Mouse (Mus musculus) MEL (cell line): ENCODE measurements around the gene Cpm. TPM values are rescaled to one million over a fixed set of nuclear protein-coding genes. Genes with fewer than 3 reads are reported as not detected.

Experiments used
- DNase-seq: peaks from one replicate; pipeline ENCODE4 v3.0.0; 2011; ENCODE audit warnings: low read depth, low spot score
- H3K27ac ChIP-seq: 2 replicates; pipeline ENCODE4 v1.5.1; 2012; ENCODE audit warnings: low read depth, mild to moderate bottlenecking, control low read depth, low read length, moderate library complexity; ENCODE audit not compliant: control insufficient read depth
- H3K27me3 ChIP-seq, 2 experiments: fragments of 150-350 bp in 1 of 2; sonication (generic) in 1 of 2; 2 replicates each; pipeline ENCODE4 v1.6.1; 2012; ENCODE audit warnings: low read length in 2 of 2, mild to moderate bottlenecking in 2 of 2, improper control_type of control experiment in 1 of 2, moderate library complexity in 1 of 2; ENCODE audit not compliant: insufficient read depth in 2 of 2, control insufficient read depth in 1 of 2
- H3K36me3 ChIP-seq, 2 experiments: 2 replicates each; pipeline ENCODE4 v1.6.1; 2012 to 2014; ENCODE audit warnings: low read length in 2 of 2, improper control_type of control experiment in 1 of 2, inconsistent platforms in 1 of 2, mild to moderate bottlenecking in 1 of 2; ENCODE audit not compliant: insufficient read depth in 2 of 2, control insufficient read depth in 1 of 2
- H3K4me1 ChIP-seq, 2 experiments: fragments of 150-350 bp in 1 of 2; sonication (generic) in 1 of 2; 2 replicates each; pipeline ENCODE4 v1.6.1; 2012; ENCODE audit warnings: low read length in 2 of 2, improper control_type of control experiment in 1 of 2, mild to moderate bottlenecking in 1 of 2; ENCODE audit not compliant: insufficient read depth in 2 of 2, control insufficient read depth in 1 of 2
- H3K4me3 ChIP-seq, 2 experiments: fragments of 150-350 bp in 1 of 2; sonication (generic) in 1 of 2; 2 replicates each; pipeline ENCODE4 v1.5.1; 2012; ENCODE audit warnings: low read depth in 2 of 2, low read length in 2 of 2, mild to moderate bottlenecking in 2 of 2, moderate library complexity in 2 of 2, control low read depth in 1 of 2, improper control_type of control experiment in 1 of 2; ENCODE audit not compliant: control insufficient read depth in 1 of 2, insufficient read depth in 1 of 2
- H3K79me2 ChIP-seq: 2 replicates; pipeline ENCODE4 v1.6.1; 2012; ENCODE audit warnings: mild to moderate bottlenecking, low read length, moderate library complexity; ENCODE audit not compliant: control insufficient read depth, poor library complexity, insufficient read depth
- H3K9ac ChIP-seq: 2 replicates; pipeline ENCODE4 v1.6.1; 2012; ENCODE audit warnings: low read depth, mild to moderate bottlenecking, control low read depth, low read length, moderate library complexity; ENCODE audit not compliant: control insufficient read depth, poor library complexity, severe bottlenecking
- H3K9me3 ChIP-seq: fragments of 150-350 bp; sonication (generic); replicated peaks from 2 replicates; pipeline ENCODE4 v1.6.1; 2012; ENCODE audit warnings: mild to moderate bottlenecking, low read length, improper control_type of control experiment, moderate library complexity; ENCODE audit not compliant: insufficient read depth
- BHLHE40 ChIP-seq: IDR thresholded peaks from 2 replicates; pipeline ENCODE4 v1.6.1; 2012; ENCODE audit warnings: low read depth, mild to moderate bottlenecking, inconsistent platforms, low read length, improper control_type of control experiment, borderline replicate concordance
- ELF1 ChIP-seq: IDR thresholded peaks from 2 replicates; pipeline ENCODE4 v1.6.1; 2014; ENCODE audit warnings: low read depth, mild to moderate bottlenecking, inconsistent platforms, low read length, improper control_type of control experiment, moderate library complexity
- EP300 ChIP-seq, 2 experiments: IDR thresholded peaks; 2 replicates each; pipeline ENCODE4 v1.6.1; 2011; ENCODE audit warnings: improper control_type of control experiment in 2 of 2, low read length in 2 of 2, low read depth in 1 of 2, mild to moderate bottlenecking in 1 of 2
- ETS1 ChIP-seq: IDR thresholded peaks from 2 replicates; pipeline ENCODE4 v1.6.1; 2012; ENCODE audit warnings: low read depth, mild to moderate bottlenecking, inconsistent platforms, low read length, improper control_type of control experiment, moderate library complexity
- MAX ChIP-seq: IDR thresholded peaks from 2 replicates; pipeline ENCODE4 v1.6.1; 2011; ENCODE audit warnings: low read length, improper control_type of control experiment
- MXI1 ChIP-seq: IDR thresholded peaks from 2 replicates; pipeline ENCODE4 v1.6.1; 2011; ENCODE audit warnings: mild to moderate bottlenecking, low read depth, low read length, improper control_type of control experiment
- MYC ChIP-seq: IDR thresholded peaks from 2 replicates; pipeline ENCODE4 v1.6.1; 2011; ENCODE audit warnings: low read depth, mild to moderate bottlenecking, low read length, improper control_type of control experiment, moderate library complexity
- NRF1 ChIP-seq: IDR thresholded peaks from 2 replicates; pipeline ENCODE4 v1.6.1; 2014; ENCODE audit warnings: low read depth, mild to moderate bottlenecking, inconsistent platforms, low read length, improper control_type of control experiment, moderate library complexity; ENCODE audit not compliant: poor library complexity, insufficient read depth, severe bottlenecking
- POLR2A ChIP-seq, 2 experiments: IDR thresholded peaks; 2 replicates each; pipeline ENCODE4 v1.6.1; 2011 to 2012; ENCODE audit warnings: low read length in 2 of 2, mild to moderate bottlenecking in 2 of 2, control low read depth in 1 of 2, improper control_type of control experiment in 1 of 2, low read depth in 1 of 2, moderate library complexity in 1 of 2; ENCODE audit not compliant: control insufficient read depth in 1 of 2, insufficient read depth in 1 of 2, poor library complexity in 1 of 2
- RAD21 ChIP-seq: IDR thresholded peaks from 2 replicates; pipeline ENCODE4 v1.6.1; 2011; ENCODE audit warnings: mild to moderate bottlenecking, low read depth, low read length, improper control_type of control experiment
- TCF12 ChIP-seq: IDR thresholded peaks from 2 replicates; pipeline ENCODE4 v1.6.1; 2014; ENCODE audit warnings: low read depth, mild to moderate bottlenecking, inconsistent platforms, low read length, improper control_type of control experiment, moderate library complexity
- USF1 ChIP-seq: IDR thresholded peaks from 2 replicates; pipeline ENCODE4 v1.6.1; 2014; ENCODE audit warnings: low read depth, mild to moderate bottlenecking, inconsistent platforms, low read length, improper control_type of control experiment, moderate library complexity
- USF2 ChIP-seq, 2 experiments: IDR thresholded peaks; 2 replicates each; pipeline ENCODE4 v1.6.1; 2011 to 2012; ENCODE audit warnings: improper control_type of control experiment in 2 of 2, low read length in 2 of 2, borderline replicate concordance in 1 of 2, inconsistent platforms in 1 of 2, low read depth in 1 of 2, mild to moderate bottlenecking in 1 of 2; ENCODE audit not compliant: insufficient read depth in 1 of 2
- ZC3H11A ChIP-seq: IDR thresholded peaks from 2 replicates; pipeline ENCODE4 v1.6.1; 2012; ENCODE audit warnings: low read depth, mild to moderate bottlenecking, inconsistent platforms, low read length, improper control_type of control experiment
- polyA plus RNA-seq, 2 experiments: library from polyadenylated mRNA; stranded (reverse) in 1 of 2; unstranded in 1 of 2; fragments of >175 nt in 1 of 2; fragments of >200 nt in 1 of 2; gene quantifications; 2 replicates each; pipeline versions ENCODE4 v1.2.1 to v1.2.4; 2012; ENCODE audit warnings: low replicate concordance in 2 of 2, low read depth in 1 of 2; ENCODE audit not compliant: insufficient read length in 2 of 2, insufficient read depth in 1 of 2, missing spikeins in 1 of 2
- total RNA-seq: library from RNA; depleted of rRNA; stranded (reverse); fragments of 300-350 nt; gene quantifications from 2 replicates; pipeline ENCODE4 v1.2.3, GENCODE M21; 2012

Gene Cpm
- total and polyA plus RNA-seq, 3 experiments: 0.04 to 0.40 TPM; not detected in 1

GRCm38 (mm10) chr10:117682858-117683733 lies 53.8 kb downstream of the Cpm start:
- H3K79me2 ChIP-seq: no peaks in the 10 kb centered on the region
- no peaks in the 10 kb centered on the region for H3K27me3 ChIP-seq
- no peak overlapping the region for H3K4me3 ChIP-seq
- DNase-seq: no peak
- H3K36me3 ChIP-seq: peaks cover 0 to 10% of the 10 kb centered on the region in 2 experiments; a peak in 2 of 4 replicates
- no peak overlapping the region for H3K9ac ChIP-seq
- no peak overlapping the region for H3K27ac ChIP-seq
- TF ChIP-seq EP300 (IDR thresholded peaks at IDR 0.05; ENCODE audit: low read depth in 1 of 2, low read length in 2 of 2): no peak
- no peaks in the 10 kb centered on the region for H3K9me3 ChIP-seq
- peaks cover 6 to 9% of the 10 kb centered on the region in 2 experiments for H3K4me1 ChIP-seq

DNA sequence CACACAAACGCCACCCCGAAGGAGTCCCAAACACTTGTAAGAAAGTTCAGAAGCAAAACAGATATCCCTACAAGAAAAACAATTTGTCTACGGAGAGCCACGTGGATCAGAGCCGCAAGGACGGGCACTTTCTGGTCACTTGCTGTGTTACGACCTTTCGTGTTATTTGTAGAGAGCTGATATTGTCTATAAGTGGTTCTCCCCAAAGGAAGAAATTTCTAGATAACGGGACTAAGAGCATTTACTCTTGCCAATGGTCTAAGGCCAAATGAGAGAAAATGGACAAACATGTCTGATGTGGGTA lies 54.4 kb downstream of the Cpm start:
- DNase-seq: no peak
- H3K36me3 ChIP-seq: peaks cover 0 to 4% of the 10 kb centered on the region in 2 experiments; a peak in 2 of 4 replicates
- H3K79me2 ChIP-seq: no peaks in the 10 kb centered on the region
- no peak overlapping the region for H3K9ac ChIP-seq
- no peaks in the 10 kb centered on the region for H3K9me3 ChIP-seq
- H3K4me3 ChIP-seq: no peak overlapping the region
- no peaks in the 10 kb centered on the region for H3K27me3 ChIP-seq
- no peak overlapping the region for H3K27ac ChIP-seq
- H3K4me1 ChIP-seq: peaks cover 3 to 4% of the 10 kb centered on the region in 2 experiments; a peak in 3 of 4 replicates
- no peak for TF ChIP-seq MAX
- TF ChIP-seq ETS1: no peak
- TF ChIP-seq NRF1: no peak
- no peak for TF ChIP-seq TCF12
- TF ChIP-seq ELF1: no peak
- no peak for TF ChIP-seq POLR2A (IDR thresholded peaks at IDR 0.05; ENCODE audit: control insufficient read depth in 1 of 2, insufficient read depth in 1 of 2, low read depth in 1 of 2, low read length in 2 of 2, poor library complexity in 1 of 2)
- TF ChIP-seq MYC: no peak
- no peak for TF ChIP-seq BHLHE40
- no peak for TF ChIP-seq EP300 (IDR thresholded peaks at IDR 0.05; ENCODE audit: low read depth in 1 of 2, low read length in 2 of 2)
- no peak for TF ChIP-seq USF2 (IDR thresholded peaks at IDR 0.05; ENCODE audit: borderline replicate concordance in 1 of 2, insufficient read depth in 1 of 2, low read depth in 1 of 2, low read length in 2 of 2)
- no peak for TF ChIP-seq RAD21
- no peak for TF ChIP-seq USF1
- no peak for TF ChIP-seq ZC3H11A
- no peak for TF ChIP-seq MXI1
